Mouse (Mus musculus): Measurements from ENCODE around the gene Mpdu1. TPM values are rescaled to one million over a fixed set of nuclear protein-coding genes. Genes with fewer than 3 reads are reported as not detected.
A peak's percentile ranks its signal among the peaks of the same experiment; 100 is the strongest.

Gene Mpdu1
- polyA plus RNA-seq, 1 experiment from 2014 or later: 32.2 TPM

GRCm38 (mm10) chr11:69698574-69698973 is 36.1 kb upstream of the Mpdu1 start:
- 71% methylated on average over 5 of the region's 5 CpGs for WGBS
- no peaks in the 10 kb centered on the region for H3K36me3 ChIP-seq (ENCODE audit: insufficient read depth)
- TF ChIP-seq CTCF (IDR thresholded peaks at IDR 0.05; ENCODE audit: low read depth): peak; percentile 18; the same call in 1 of the 2 replicates
- ATAC-seq (ENCODE audit: insufficient read depth) (no peak), DNase-seq (no peak)
- no peaks in the 10 kb centered on the region for H3K4me1 ChIP-seq (ENCODE audit: insufficient read depth)
- no peak overlapping the region for H3K9ac ChIP-seq
- H3K4me2 ChIP-seq: no peak overlapping the region
- H3K9me3 ChIP-seq (ENCODE audit: low read depth, low read length): no peaks in the 10 kb centered on the region
- H3K27ac ChIP-seq (ENCODE audit: low read depth): no peak overlapping the region
- H3K27me3 ChIP-seq (ENCODE audit: insufficient read depth, low read length): no peaks in the 10 kb centered on the region
- no peak overlapping the region for H3K4me3 ChIP-seq (ENCODE audit: low read depth, low read length)

GRCm38 (mm10) chr11:69697396-69697795 is 35.0 kb upstream of the Mpdu1 start:
- no peaks in the 10 kb centered on the region for H3K9me3 ChIP-seq (ENCODE audit: low read depth, low read length)
- no peak overlapping the region for H3K4me2 ChIP-seq
- DNase-seq: no peak
- no peak for ATAC-seq (ENCODE audit: insufficient read depth)
- H3K36me3 ChIP-seq (ENCODE audit: insufficient read depth): no peaks in the 10 kb centered on the region
- H3K4me3 ChIP-seq (ENCODE audit: low read depth, low read length): no peak overlapping the region
- H3K27me3 ChIP-seq (ENCODE audit: insufficient read depth, low read length): no peaks in the 10 kb centered on the region
- no peak for TF ChIP-seq CTCF (IDR thresholded peaks at IDR 0.05; ENCODE audit: low read depth)
- H3K4me1 ChIP-seq (ENCODE audit: insufficient read depth): no peaks in the 10 kb centered on the region
- 82% methylated on average over 3 of the region's 3 CpGs for WGBS
- H3K9ac ChIP-seq: no peak overlapping the region
- H3K27ac ChIP-seq (ENCODE audit: low read depth): no peak overlapping the region

- peak within 1 kb of the TSS; percentile 56 for H3K4me3 ChIP-seq (ENCODE audit: low read depth, low read length)
- WGBS: under 1% methylated on average over 40 of the region's 41 CpGs
Measured at GRCm38 (mm10) chr11:69695361-69696181, 33.1 kb upstream of the Mpdu1 start, which contains the start of the genes Tnfsf12 and Tnfsfm13. Tnfsf12 (minus strand) TSS chr11:69695849. Tnfsfm13 (minus strand) TSS chr11:69696098.

GRCm38 (mm10) chr11:69695046-69695360 is 32.6 kb upstream of the Mpdu1 start:
- TF ChIP-seq CTCF (IDR thresholded peaks at IDR 0.05; ENCODE audit: low read depth): no peak
- H3K27me3 ChIP-seq (ENCODE audit: insufficient read depth, low read length): no peaks in the 10 kb centered on the region
- H3K27ac ChIP-seq (ENCODE audit: low read depth): no peak overlapping the region; the same call in 1 of the 2 replicates
- H3K9me3 ChIP-seq (ENCODE audit: low read depth, low read length): no peaks in the 10 kb centered on the region
- 14% methylated on average over 6 of the region's 6 CpGs for WGBS
- no peaks in the 10 kb centered on the region for H3K36me3 ChIP-seq (ENCODE audit: insufficient read depth)
- no peak for DNase-seq
- H3K9ac ChIP-seq: peak overlapping the region; percentile 84
- H3K4me1 ChIP-seq (ENCODE audit: insufficient read depth): no peaks in the 10 kb centered on the region
- H3K4me2 ChIP-seq: peak overlapping the region; percentile 92
- peak overlapping the region; percentile 56 for H3K4me3 ChIP-seq (ENCODE audit: low read depth, low read length)
- ATAC-seq (ENCODE audit: insufficient read depth): peak; percentile 22; the same call in 1 of the 2 replicates

More at GRCm38 (mm10) chr11:69695361-69696181, 33.1 kb upstream of the Mpdu1 start, which contains the start of the genes Tnfsf12 and Tnfsfm13:
- peak within 1 kb of the TSS; percentile 84 for H3K9ac ChIP-seq
- no peaks in the 10 kb centered on the region for H3K4me1 ChIP-seq (ENCODE audit: insufficient read depth)
- H3K9me3 ChIP-seq (ENCODE audit: low read depth, low read length): no peaks in the 10 kb centered on the region
- H3K27me3 ChIP-seq (ENCODE audit: insufficient read depth, low read length): no peaks in the 10 kb centered on the region
- peak; percentile 79 for DNase-seq
- peak within 1 kb of the TSS; percentile 54 for H3K27ac ChIP-seq (ENCODE audit: low read depth)
- ATAC-seq (ENCODE audit: insufficient read depth): peak; percentile 85
- TF ChIP-seq CTCF (IDR thresholded peaks at IDR 0.05; ENCODE audit: low read depth): peak; percentile 37; the same call in 1 of the 2 replicates
- H3K36me3 ChIP-seq (ENCODE audit: insufficient read depth): no peaks in the 10 kb centered on the region
- peak within 1 kb of the TSS; percentile 92 for H3K4me2 ChIP-seq

- Histone ChIP-seq H3K27ac (ENCODE audit: low read depth) (no peak overlapping the region), H3K4me3 (ENCODE audit: low read depth, low read length) (no peak overlapping the region), H3K36me3 (ENCODE audit: insufficient read depth) (no peaks in the 10 kb centered on the region), H3K4me2 (no peak overlapping the region), H3K27me3 (ENCODE audit: insufficient read depth, low read length) (no peaks in the 10 kb centered on the region), H3K9me3 (ENCODE audit: low read depth, low read length) (no peaks in the 10 kb centered on the region), H3K4me1 (ENCODE audit: insufficient read depth) (no peaks in the 10 kb centered on the region), H3K9ac (no peak overlapping the region)
- no peak for ATAC-seq (ENCODE audit: insufficient read depth)
- 56% methylated on average over 11 of the region's 11 CpGs for WGBS
- DNase-seq: no peak
- TF ChIP-seq CTCF (IDR thresholded peaks at IDR 0.05; ENCODE audit: low read depth): no peak
Measured at GRCm38 (mm10) chr11:69693421-69693965, 31.1 kb upstream of the Mpdu1 start.

- Histone ChIP-seq H3K4me1 (ENCODE audit: insufficient read depth) (no peaks in the 10 kb centered on the region), H3K9ac (no peak overlapping the region), H3K4me3 (ENCODE audit: low read depth, low read length) (no peak overlapping the region), H3K36me3 (ENCODE audit: insufficient read depth) (no peaks in the 10 kb centered on the region), H3K27ac (ENCODE audit: low read depth) (no peak overlapping the region), H3K27me3 (ENCODE audit: insufficient read depth, low read length) (no peaks in the 10 kb centered on the region), H3K9me3 (ENCODE audit: low read depth, low read length) (no peaks in the 10 kb centered on the region), H3K4me2 (no peak overlapping the region)
- TF ChIP-seq CTCF (IDR thresholded peaks at IDR 0.05; ENCODE audit: low read depth): no peak
- no peak for ATAC-seq (ENCODE audit: insufficient read depth)
- no peak for DNase-seq
- 81% methylated on average over 6 of the region's 6 CpGs for WGBS
Measured at GRCm38 (mm10) chr11:69692863-69693262, 30.4 kb upstream of the Mpdu1 start.

- no peak overlapping the region for H3K4me2 ChIP-seq
- no peaks in the 10 kb centered on the region for H3K9me3 ChIP-seq (ENCODE audit: low read depth, low read length)
- no peaks in the 10 kb centered on the region for H3K27me3 ChIP-seq (ENCODE audit: insufficient read depth, low read length)
- ATAC-seq (ENCODE audit: insufficient read depth): no peak
- no peaks in the 10 kb centered on the region for H3K4me1 ChIP-seq (ENCODE audit: insufficient read depth)
- 71% methylated on average over 9 of the region's 9 CpGs for WGBS
- no peak overlapping the region for H3K27ac ChIP-seq (ENCODE audit: low read depth)
- H3K9ac ChIP-seq: no peak overlapping the region
- DNase-seq: no peak
- no peaks in the 10 kb centered on the region for H3K36me3 ChIP-seq (ENCODE audit: insufficient read depth)
- H3K4me3 ChIP-seq (ENCODE audit: low read depth, low read length): no peak overlapping the region
- no peak for TF ChIP-seq CTCF (IDR thresholded peaks at IDR 0.05; ENCODE audit: low read depth)
Measured at GRCm38 (mm10) chr11:69692196-69692811, 29.9 kb upstream of the Mpdu1 start.
